Mouse (Mus musculus): ENCODE data around the gene Rragd. TPM values are rescaled to one million over a fixed set of nuclear protein-coding genes. Genes with fewer than 3 reads are reported as not detected.

The Rragd gene
- total and polyA plus RNA-seq, 2 experiments from 2014 or later: 30.6 to 45.3 TPM

DNA sequence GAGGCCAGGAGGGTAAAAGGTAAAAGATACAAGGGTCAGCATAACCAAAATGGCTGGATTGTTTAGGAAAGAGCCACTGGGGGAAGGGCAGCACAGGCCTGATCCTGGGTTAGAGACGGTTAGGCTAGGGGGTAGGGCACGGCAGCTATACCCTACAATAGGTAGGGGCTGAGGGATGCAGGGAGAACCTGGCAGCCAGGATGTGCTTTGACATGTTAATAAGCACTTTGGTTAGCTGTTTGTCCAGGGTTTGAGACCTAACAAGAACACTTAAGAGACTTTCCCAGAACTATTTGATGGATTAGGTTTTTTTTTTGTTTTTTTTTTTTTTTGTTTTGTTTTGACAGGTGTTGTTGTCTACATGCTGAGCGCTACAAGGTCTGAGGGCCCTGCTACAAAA lies 2.8 kb upstream of the Rragd start:
- DNase-seq (no peak), ATAC-seq (no peak)
- Histone ChIP-seq H3K27ac (ENCODE audit: low read depth, low read length) (no peak overlapping the region), H3K36me3 (ENCODE audit: insufficient read depth) (no peaks in the 10 kb centered on the region), H3K27me3 (ENCODE audit: insufficient read depth, low read length) (no peaks in the 10 kb centered on the region), H3K9me3 (ENCODE audit: low read length) (no peaks in the 10 kb centered on the region), H3K4me2 (ENCODE audit: low read depth) (no peak overlapping the region), H3K4me3 (ENCODE audit: low read depth, low read length) (no peak overlapping the region), H3K9ac (no peak overlapping the region), H3K4me1 (ENCODE audit: insufficient read depth) (peaks cover 6% of the 10 kb centered on the region; the same call in 1 of the 2 replicates)
- TF ChIP-seq CTCF (IDR thresholded peaks at IDR 0.05; ENCODE audit: low read depth): no peak
- 58% methylated on average over 3 of the region's 3 CpGs for WGBS

DNA sequence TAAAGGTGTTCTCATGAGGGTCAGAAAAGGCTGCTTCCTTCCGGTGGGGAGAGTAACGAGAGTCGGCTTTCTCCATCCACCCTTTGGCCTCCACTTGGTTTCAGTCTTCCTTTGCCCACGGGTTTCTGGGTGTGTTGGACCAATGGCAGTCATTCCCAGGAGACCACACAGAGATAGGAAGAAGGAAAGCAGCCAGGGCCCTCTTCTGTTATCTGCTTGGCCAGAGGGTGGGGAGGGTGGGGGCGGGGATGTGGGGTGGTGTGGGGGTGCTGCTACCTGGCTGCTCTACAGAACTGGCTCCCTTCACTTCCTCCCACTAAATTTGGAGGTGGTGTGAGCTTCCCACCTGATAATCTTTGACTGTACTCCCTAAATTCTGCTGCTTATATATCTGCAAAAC lies 1.2 kb upstream of the Rragd start:
- Histone ChIP-seq H3K36me3 (ENCODE audit: insufficient read depth) (no peaks in the 10 kb centered on the region), H3K9ac (no peak overlapping the region), H3K27me3 (ENCODE audit: insufficient read depth, low read length) (no peaks in the 10 kb centered on the region), H3K9me3 (ENCODE audit: low read length) (no peaks in the 10 kb centered on the region), H3K4me1 (ENCODE audit: insufficient read depth) (peaks cover 8% of the 10 kb centered on the region; the same call in 1 of the 2 replicates), H3K4me2 (ENCODE audit: low read depth) (peak overlapping the region; percentile 88; the same call in 1 of the 2 replicates), H3K27ac (ENCODE audit: low read depth, low read length) (no peak overlapping the region), H3K4me3 (ENCODE audit: low read depth, low read length) (no peak overlapping the region)
- ATAC-seq (no peak), DNase-seq (no peak)
- TF ChIP-seq CTCF (IDR thresholded peaks at IDR 0.05; ENCODE audit: low read depth): no peak
- WGBS: 33% methylated on average over 5 of the region's 5 CpGs

DNA sequence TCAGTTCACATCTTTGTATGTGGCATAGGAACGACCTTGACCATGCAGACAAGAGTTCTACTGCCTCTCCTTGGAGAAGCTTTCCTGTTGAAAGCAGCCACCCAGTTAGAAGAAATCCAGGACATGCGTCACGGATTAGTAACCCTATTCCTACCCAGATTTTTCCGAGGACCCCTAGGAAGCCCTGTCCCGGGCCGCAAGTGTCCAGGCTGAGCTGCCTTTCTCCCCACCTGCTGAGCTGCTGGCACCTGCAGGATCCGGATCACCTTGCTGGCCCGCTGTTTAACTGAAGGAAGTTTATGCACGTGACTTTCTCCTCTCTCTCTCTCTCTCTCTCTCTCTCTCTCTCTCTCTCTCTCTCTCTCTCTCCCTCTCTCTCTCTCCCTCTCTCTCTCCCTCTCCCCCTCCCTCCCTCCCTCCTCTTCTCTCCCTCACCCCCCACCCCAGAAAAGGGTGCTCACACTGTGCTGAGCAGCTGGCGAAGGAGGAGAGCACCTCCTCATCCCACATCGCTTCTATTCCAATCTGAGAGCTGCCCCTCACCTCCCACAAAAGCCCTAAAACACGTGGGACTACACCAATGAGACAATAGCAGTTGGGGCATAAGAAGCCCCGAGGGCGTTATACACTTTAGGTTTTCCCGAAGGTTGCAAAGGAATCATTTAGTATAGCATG lies 659 bp upstream of the Rragd start:
- no peaks in the 10 kb centered on the region for H3K36me3 ChIP-seq (ENCODE audit: insufficient read depth)
- peak overlapping the region; percentile 79 for H3K27ac ChIP-seq (ENCODE audit: low read depth, low read length)
- peak overlapping the region; percentile 93 for H3K4me3 ChIP-seq (ENCODE audit: low read depth, low read length)
- DNase-seq (peak; percentile 25), ATAC-seq (peak; percentile 50)
- peak overlapping the region; percentile 88 for H3K4me2 ChIP-seq (ENCODE audit: low read depth)
- WGBS: 3% methylated on average over 15 of the region's 15 CpGs
- H3K9me3 ChIP-seq (ENCODE audit: low read length): no peaks in the 10 kb centered on the region
- H3K9ac ChIP-seq: peak overlapping the region; percentile 85
- H3K27me3 ChIP-seq (ENCODE audit: insufficient read depth, low read length): no peaks in the 10 kb centered on the region
- peaks cover 8% of the 10 kb centered on the region; the same call in 1 of the 2 replicates for H3K4me1 ChIP-seq (ENCODE audit: insufficient read depth)
- TF ChIP-seq CTCF (IDR thresholded peaks at IDR 0.05; ENCODE audit: low read depth): no peak

DNA sequence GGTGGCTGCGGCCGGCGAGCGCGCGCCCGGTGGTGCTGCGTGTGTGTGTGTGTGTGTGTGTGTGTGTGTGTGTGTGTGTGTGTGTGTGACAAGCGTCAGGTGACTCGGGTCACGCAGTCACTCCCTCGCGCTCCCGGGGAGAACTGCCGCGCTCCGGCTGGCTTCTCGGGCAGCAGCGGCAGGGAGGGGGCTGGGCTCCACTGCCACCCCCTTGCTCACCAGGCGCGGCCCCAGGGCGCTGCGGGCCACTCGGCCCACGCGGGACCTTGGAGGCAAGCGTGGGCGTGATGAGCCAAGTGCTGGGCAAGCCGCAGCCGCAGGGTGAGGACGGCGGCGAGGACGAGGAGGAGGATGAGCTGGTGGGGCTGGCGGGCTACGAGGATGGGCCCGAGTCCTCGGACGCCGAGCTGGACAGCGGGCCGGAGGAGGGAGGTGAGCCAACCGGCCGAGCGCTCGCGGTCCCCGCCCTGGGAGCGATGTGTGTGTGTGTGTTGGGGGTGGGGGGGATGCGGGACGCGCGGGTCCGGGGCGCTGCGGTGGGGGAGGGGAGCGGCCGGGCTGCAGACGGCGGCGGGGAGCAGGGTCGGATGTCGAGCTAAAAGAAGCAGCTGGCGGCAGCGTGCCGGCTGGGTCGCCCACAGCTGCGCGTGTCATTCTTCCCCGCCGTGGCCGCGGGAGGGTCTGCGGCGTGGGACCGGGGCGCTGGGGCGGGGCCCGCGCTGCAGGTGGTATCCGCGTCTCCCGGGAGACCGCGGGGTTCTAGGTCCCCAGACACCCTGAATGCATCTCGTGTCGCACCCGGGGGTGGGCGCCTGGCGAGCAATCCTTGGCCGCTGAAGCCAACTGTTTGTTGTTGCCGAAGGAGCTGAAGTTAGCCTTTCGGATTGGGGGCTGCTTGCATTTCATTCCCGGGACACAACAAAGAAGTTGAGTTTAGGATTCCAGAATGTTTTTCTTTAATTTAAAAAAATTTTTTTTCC lies 629 bp downstream of the Rragd start:
- Histone ChIP-seq H3K4me3 (ENCODE audit: low read depth, low read length) (peak overlapping the region; percentile 93), H3K36me3 (ENCODE audit: insufficient read depth) (no peaks in the 10 kb centered on the region), H3K9ac (peak overlapping the region; percentile 85), H3K4me1 (ENCODE audit: insufficient read depth) (peaks cover 8% of the 10 kb centered on the region; the same call in 1 of the 2 replicates), H3K4me2 (ENCODE audit: low read depth) (peak overlapping the region; percentile 88), H3K27me3 (ENCODE audit: insufficient read depth, low read length) (no peaks in the 10 kb centered on the region), H3K27ac (ENCODE audit: low read depth, low read length) (peak overlapping the region; percentile 79), H3K9me3 (ENCODE audit: low read length) (no peaks in the 10 kb centered on the region)
- DNase-seq (peak; percentile 68), ATAC-seq (peak; percentile 77)
- no peak for TF ChIP-seq CTCF (IDR thresholded peaks at IDR 0.05; ENCODE audit: low read depth)
- under 1% methylated on average over 85 of the region's 94 CpGs for WGBS

DNA sequence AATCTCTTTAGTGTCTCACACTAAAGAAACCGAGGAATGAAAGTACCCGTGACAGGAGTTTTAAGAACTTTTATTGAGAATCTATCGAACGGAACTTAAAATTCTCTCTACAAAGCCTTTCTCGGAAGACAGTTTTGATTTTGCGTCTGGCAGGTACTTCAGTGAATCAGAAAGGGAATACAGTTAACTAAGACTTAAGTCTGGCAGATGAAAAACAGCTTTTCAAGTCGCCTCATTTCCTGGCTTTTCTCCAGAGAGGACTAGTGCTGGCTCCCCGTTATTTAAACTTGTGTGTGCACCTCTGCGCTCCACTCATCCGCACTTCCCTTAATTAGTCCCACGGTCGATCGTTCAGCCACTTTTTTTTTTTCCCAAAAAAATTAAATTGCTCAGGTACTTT lies 1.4 kb downstream of the Rragd start:
- H3K27me3 ChIP-seq (ENCODE audit: insufficient read depth, low read length): no peaks in the 10 kb centered on the region
- peak overlapping the region; percentile 45; the same call in 1 of the 2 replicates for H3K27ac ChIP-seq (ENCODE audit: low read depth, low read length)
- DNase-seq: peak; percentile 51
- H3K9ac ChIP-seq: peak overlapping the region; percentile 85
- TF ChIP-seq CTCF (IDR thresholded peaks at IDR 0.05; ENCODE audit: low read depth): no peak
- H3K4me2 ChIP-seq (ENCODE audit: low read depth): peak overlapping the region; percentile 88
- H3K9me3 ChIP-seq (ENCODE audit: low read length): no peaks in the 10 kb centered on the region
- no peaks in the 10 kb centered on the region for H3K36me3 ChIP-seq (ENCODE audit: insufficient read depth)
- peaks cover 8% of the 10 kb centered on the region; the same call in 1 of the 2 replicates for H3K4me1 ChIP-seq (ENCODE audit: insufficient read depth)
- no peak for ATAC-seq
- WGBS: under 1% methylated on average over 13 of the region's 13 CpGs
- peak overlapping the region; percentile 93 for H3K4me3 ChIP-seq (ENCODE audit: low read depth, low read length)

DNA sequence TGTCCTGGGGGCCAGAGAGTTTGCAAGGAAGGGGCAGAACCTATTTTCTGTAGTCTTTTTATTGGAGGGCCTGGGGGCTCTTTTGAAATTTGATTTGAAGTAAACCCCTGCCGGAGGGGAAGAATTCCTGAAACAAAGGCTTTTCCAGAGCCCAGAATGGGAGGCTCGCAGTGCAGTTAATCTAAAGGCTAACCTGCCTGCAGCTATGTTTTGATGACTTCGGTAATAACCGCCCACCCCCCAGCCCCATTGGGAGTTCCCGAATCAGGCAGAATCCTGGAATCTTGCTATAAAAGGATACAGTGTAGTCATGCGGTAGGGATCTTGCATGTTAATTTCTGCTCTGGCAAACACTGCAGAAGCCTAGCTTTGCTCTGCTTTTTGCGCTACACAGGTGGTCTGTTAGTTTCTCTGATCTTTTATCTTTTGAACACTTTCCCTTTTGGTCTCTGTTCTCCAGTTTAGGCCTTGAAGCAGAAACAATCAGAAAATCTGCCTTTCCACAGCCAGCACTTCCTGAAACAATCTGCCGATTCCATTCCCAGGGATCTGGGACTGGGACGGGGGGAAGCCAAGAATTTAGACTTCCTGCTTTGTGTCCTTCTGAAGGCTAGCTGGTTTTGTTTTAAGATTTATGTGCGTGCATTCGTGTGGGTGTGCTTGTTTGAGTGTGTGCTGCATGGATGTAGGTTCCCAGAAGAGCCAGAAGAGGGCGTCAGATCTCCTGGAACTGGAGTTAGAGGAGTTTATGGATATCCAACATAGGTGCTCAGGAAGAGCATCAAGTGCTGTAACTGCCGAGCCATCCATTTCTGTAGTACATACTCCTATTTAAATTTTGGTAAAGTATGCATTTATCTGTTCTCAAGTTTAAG lies 2.2 kb downstream of the Rragd start:
- peak overlapping the region; percentile 88 for H3K4me2 ChIP-seq (ENCODE audit: low read depth)
- H3K27ac ChIP-seq (ENCODE audit: low read depth, low read length): peak overlapping the region; percentile 16; the same call in 1 of the 2 replicates
- no peaks in the 10 kb centered on the region for H3K27me3 ChIP-seq (ENCODE audit: insufficient read depth, low read length)
- H3K4me3 ChIP-seq (ENCODE audit: low read depth, low read length): peak overlapping the region; percentile 93
- peak; percentile 60 for TF ChIP-seq CTCF (IDR thresholded peaks at IDR 0.05; ENCODE audit: low read depth)
- 10% methylated on average over 13 of the region's 13 CpGs for WGBS
- H3K4me1 ChIP-seq (ENCODE audit: insufficient read depth): peaks cover 8% of the 10 kb centered on the region; the same call in 1 of the 2 replicates
- no peaks in the 10 kb centered on the region for H3K9me3 ChIP-seq (ENCODE audit: low read length)
- no peaks in the 10 kb centered on the region for H3K36me3 ChIP-seq (ENCODE audit: insufficient read depth)
- no peak for ATAC-seq
- peak overlapping the region; percentile 48 for H3K9ac ChIP-seq
- DNase-seq: peak; percentile 52
